Mouse (Mus musculus) intestine, postnatal 0 days (tissue): ENCODE measurements around the gene Rps6kl1. TPM values are rescaled to one million over a fixed set of nuclear protein-coding genes. Genes with fewer than 3 reads are reported as not detected.

Experiments used
- ATAC-seq: fragments of 200-750 bp; cut with Nextera tagmentation; 2 replicates; pipeline ENCODE4 v1.8.0; 2017; ENCODE audit warnings: mild to moderate bottlenecking, moderate TSS enrichment, moderate library complexity
- H3K27ac ChIP-seq: fragments of 300-500 bp; sonication (generic); 2 replicates; pipeline ENCODE4 v1.5.1; 2014; ENCODE audit warnings: mild to moderate bottlenecking, low read depth, low read length, moderate library complexity
- H3K27me3 ChIP-seq: fragments of 300-500 bp; sonication (generic); replicated peaks from 2 replicates; pipeline ENCODE4 v1.6.1; 2014; ENCODE audit warnings: low read length, mixed read lengths; ENCODE audit not compliant: control insufficient read depth, insufficient read depth
- H3K36me3 ChIP-seq: fragments of 300-500 bp; sonication (generic); 2 replicates; pipeline ENCODE4 v1.6.1; 2014; ENCODE audit warnings: mild to moderate bottlenecking, moderate library complexity; ENCODE audit not compliant: control insufficient read depth, insufficient read depth
- H3K4me1 ChIP-seq: fragments of 300-500 bp; sonication (generic); replicated peaks from 2 replicates; pipeline ENCODE4 v1.6.1; 2014; ENCODE audit warnings: antibody characterized with exemption, low read length, mixed read lengths; ENCODE audit not compliant: control insufficient read depth, insufficient read depth
- H3K4me2 ChIP-seq: fragments of 300-500 bp; sonication (generic); replicated peaks from 2 replicates; pipeline ENCODE4 v1.6.1; 2014; ENCODE audit warnings: low read depth, mild to moderate bottlenecking, moderate library complexity
- H3K4me3 ChIP-seq: fragments of 300-500 bp; sonication (generic); 2 replicates; pipeline ENCODE4 v1.5.1; 2014; ENCODE audit warnings: low read depth, low read length
- H3K9ac ChIP-seq: fragments of 300-500 bp; sonication (generic); 2 replicates; pipeline ENCODE4 v1.6.1; 2014; ENCODE audit warnings: mild to moderate bottlenecking, low read depth, low read length
- H3K9me3 ChIP-seq: fragments of 300-500 bp; sonication (generic); 2 replicates; pipeline ENCODE4 v1.6.1; 2016; ENCODE audit warnings: mixed run types; ENCODE audit not compliant: control insufficient read depth
- CTCF ChIP-seq: sonication (generic); IDR thresholded peaks from 2 replicates; pipeline ENCODE4 v1.5.1; 2016; ENCODE audit warnings: low read depth, mild to moderate bottlenecking, control low read depth, antibody characterized with exemption, moderate library complexity
- WGBS: fragments of 180-500 bp; shearing (Covaris S2); extraction: QIAGEN DNeasy Blood & Tissue Kit; methylation state at CpG from one replicate; pipeline ENCODE4 v1.1.7; 2014; 5-methylcytosine and 5-hydroxymethylcytosine counted together
- polyA plus RNA-seq: library from polyadenylated mRNA; unstranded; fragments of >200 nt; fragmentation: Nextera tagmentation; extraction: Ambion mirVana; gene quantifications from 2 replicates; pipeline ENCODE4 v1.2.1, GENCODE M21; 2015

Gene Rps6kl1
- polyA plus RNA-seq, 1 experiment from 2014 or later = 1.3 TPM

GRCm38 (mm10) chr12:85194623-85195018 lies 43.6 kb upstream of the Rps6kl1 start:
- no peak for ATAC-seq
- WGBS = 41% methylated on average over 4 of the region's 4 CpGs
- no peak overlapping the region for H3K4me3 ChIP-seq

GRCm38 (mm10) chr12:85193923-85194622 lies 43.0 kb upstream of the Rps6kl1 start:
- no peak overlapping the region for H3K4me2 ChIP-seq
- H3K36me3 ChIP-seq = no peaks in the 10 kb centered on the region
- no peak overlapping the region for H3K4me3 ChIP-seq
- no peak for ATAC-seq
- no peaks in the 10 kb centered on the region; the same call in 1 of the 2 replicates for H3K4me1 ChIP-seq
- TF ChIP-seq CTCF = no peak
- H3K9me3 ChIP-seq = no peaks in the 10 kb centered on the region
- 83% methylated on average over 11 of the region's 11 CpGs for WGBS
- H3K27ac ChIP-seq = no peak overlapping the region; the same call in 1 of the 2 replicates
- no peak overlapping the region for H3K9ac ChIP-seq
- H3K27me3 ChIP-seq = no peaks in the 10 kb centered on the region

More at GRCm38 (mm10) chr12:85194623-85195018, 43.6 kb upstream of the Rps6kl1 start:
- H3K27ac ChIP-seq = no peak overlapping the region
- TF ChIP-seq CTCF = no peak
- no peaks in the 10 kb centered on the region; the same call in 1 of the 2 replicates for H3K4me1 ChIP-seq
- H3K4me2 ChIP-seq = no peak overlapping the region
- H3K36me3 ChIP-seq = no peaks in the 10 kb centered on the region
- H3K9ac ChIP-seq = no peak overlapping the region
- H3K27me3 ChIP-seq = no peaks in the 10 kb centered on the region
- H3K9me3 ChIP-seq = no peaks in the 10 kb centered on the region

- Histone ChIP-seq H3K4me1 (no peaks in the 10 kb centered on the region; the same call in 1 of the 2 replicates), H3K4me3 (no peak overlapping the region), H3K9me3 (no peaks in the 10 kb centered on the region), H3K9ac (no peak overlapping the region), H3K4me2 (no peak overlapping the region), H3K27me3 (no peaks in the 10 kb centered on the region), H3K36me3 (no peaks in the 10 kb centered on the region), H3K27ac (no peak overlapping the region)
- no peak for TF ChIP-seq CTCF
- 86% methylated on average over 10 of the region's 10 CpGs for WGBS
- no peak for ATAC-seq
These were observed 42.1 kb upstream of the Rps6kl1 start for GRCm38 (mm10) chr12:85193146-85193545.

- H3K9ac ChIP-seq = peak overlapping the region; percentile 1; the same call in 1 of the 2 replicates
- TF ChIP-seq CTCF = 0 out of 2 replicates have a peak, but pooled peaks have one; percentile 11
- peak overlapping the region; percentile 12; the same call in 1 of the 2 replicates for H3K4me3 ChIP-seq
- ATAC-seq = peak; percentile 44
- H3K9me3 ChIP-seq = no peaks in the 10 kb centered on the region
- H3K4me1 ChIP-seq = no peaks in the 10 kb centered on the region; the same call in 1 of the 2 replicates
- H3K27me3 ChIP-seq = no peaks in the 10 kb centered on the region
- H3K36me3 ChIP-seq = no peaks in the 10 kb centered on the region
- 16% methylated on average over 19 of the region's 19 CpGs for WGBS
- H3K27ac ChIP-seq = no peak overlapping the region
- H3K4me2 ChIP-seq = peak overlapping the region; percentile 24; the same call in 1 of the 2 replicates
These were observed 41.5 kb upstream of the Rps6kl1 start for GRCm38 (mm10) chr12:85192461-85193108.

GRCm38 (mm10) chr12:85190290-85190689 lies 39.2 kb upstream of the Rps6kl1 start:
- Histone ChIP-seq H3K9ac (no peak overlapping the region), H3K4me2 (no peak overlapping the region), H3K27me3 (no peaks in the 10 kb centered on the region), H3K36me3 (no peaks in the 10 kb centered on the region), H3K4me3 (no peak overlapping the region), H3K4me1 (no peaks in the 10 kb centered on the region; the same call in 1 of the 2 replicates), H3K27ac (no peak overlapping the region), H3K9me3 (no peaks in the 10 kb centered on the region)
- no peak for TF ChIP-seq CTCF
- WGBS = 70% methylated on average over 7 of the region's 7 CpGs
- no peak for ATAC-seq

GRCm38 (mm10) chr12:85186361-85186760 lies 35.3 kb upstream of the Rps6kl1 start:
- Histone ChIP-seq H3K27ac (no peak overlapping the region), H3K27me3 (no peaks in the 10 kb centered on the region), H3K4me2 (no peak overlapping the region), H3K4me1 (no peaks in the 10 kb centered on the region), H3K4me3 (no peak overlapping the region), H3K9ac (no peak overlapping the region), H3K9me3 (no peaks in the 10 kb centered on the region), H3K36me3 (no peaks in the 10 kb centered on the region)
- no peak for TF ChIP-seq CTCF
- 60% methylated on average over 7 of the region's 7 CpGs for WGBS
- ATAC-seq = no peak
